Mouse (Mus musculus) liver, embryonic 11.5 days (tissue): ENCODE data around the gene Has1. TPM values are rescaled to one million over a fixed set of nuclear protein-coding genes. Genes with fewer than 3 reads are reported as not detected.
A peak's percentile ranks its signal among the peaks of the same experiment; 100 is the strongest.

Source experiments
- ATAC-seq: fragments of 200-750 bp; cut with Nextera tagmentation; replicated peaks from 2 replicates; pipeline ENCODE4 v1.8.0; 2017; ENCODE audit warnings: moderate number of reproducible peaks, mild to moderate bottlenecking, moderate TSS enrichment, moderate library complexity; ENCODE audit not compliant: low FRiP score
- DNase-seq: peaks from one replicate; pipeline ENCODE4 v3.0.0-alpha.2; 2017; ENCODE audit warnings: low spot score
- H3K27ac ChIP-seq: fragments of 300-500 bp; sonication (generic); 2 replicates; pipeline ENCODE4 v1.5.1; 2014; ENCODE audit warnings: mild to moderate bottlenecking, low read depth, low read length, control low read depth
- H3K27me3 ChIP-seq: fragments of 300-500 bp; sonication (generic); replicated peaks from 2 replicates; pipeline ENCODE4 v1.6.1; 2014; ENCODE audit warnings: low read length, mixed read lengths; ENCODE audit not compliant: control insufficient read depth, insufficient read depth
- H3K36me3 ChIP-seq: fragments of 300-500 bp; sonication (generic); 2 replicates; pipeline ENCODE4 v1.6.1; 2014; ENCODE audit warnings: mild to moderate bottlenecking, low read length, moderate library complexity, mixed read lengths; ENCODE audit not compliant: control insufficient read depth, insufficient read depth
- H3K4me1 ChIP-seq: fragments of 300-500 bp; sonication (generic); replicated peaks from 2 replicates; pipeline ENCODE4 v1.6.1; 2014; ENCODE audit warnings: low read length, mixed read lengths; ENCODE audit not compliant: control insufficient read depth, insufficient read depth
- H3K4me2 ChIP-seq: fragments of 300-500 bp; sonication (generic); 2 replicates; pipeline ENCODE4 v1.6.1; 2014; ENCODE audit warnings: mild to moderate bottlenecking, control low read depth, moderate library complexity
- H3K4me3 ChIP-seq: fragments of 300-500 bp; sonication (generic); 2 replicates; pipeline ENCODE4 v1.5.1; 2014; ENCODE audit warnings: low read depth, low read length, control low read depth
- H3K9ac ChIP-seq: fragments of 300-500 bp; sonication (generic); 2 replicates; pipeline ENCODE4 v1.6.1; 2014; ENCODE audit warnings: low read depth, low read length, control low read depth
- H3K9me3 ChIP-seq: fragments of 300-500 bp; sonication (generic); 2 replicates; pipeline ENCODE4 v1.6.1; 2016; ENCODE audit warnings: low read length, inconsistent platforms, mixed read lengths; ENCODE audit not compliant: control insufficient read depth
- WGBS: fragments of 180-500 bp; shearing (Covaris S2); extraction: QIAGEN DNeasy Blood & Tissue Kit; methylation state at CpG from one replicate; pipeline ENCODE4 v1.1.7; 2014; 5-methylcytosine and 5-hydroxymethylcytosine counted together
- microRNA counts: library from miRNA; unstranded; fragments of <30 nt; microRNA quantifications from one replicate; lab custom pipeline; 2015
- microRNA-seq: library from miRNA; unstranded; fragments of <30 nt; microRNA quantifications from one replicate; pipeline ENCODE4, GENCODE M21; 2017; ENCODE audit warnings: borderline number of aligned reads
- polyA plus RNA-seq: library from polyadenylated mRNA; unstranded; fragments of >200 nt; fragmentation: Nextera tagmentation; extraction: Ambion mirVana; gene quantifications from 2 replicates; pipeline ENCODE4 v1.2.1, GENCODE M21; 2014

The Has1 gene
- polyA plus RNA-seq, 1 experiment from 2014 or later = 0.58 TPM

GRCm38 (mm10) chr17:17826751-17827657 is 28.0 kb downstream of the Has1 start, which contains the start of gene Spaca6:
Spaca6 (plus strand) TSS chr17:17827158.
- Histone ChIP-seq H3K27me3 (peaks cover 7% of the 10 kb centered on the region; the same call in 1 of the 2 replicates), H3K27ac (peak within 1 kb of the TSS; percentile 90), H3K4me2 (peak within 1 kb of the TSS; percentile 73), H3K9ac (peak within 1 kb of the TSS; percentile 61), H3K9me3 (no peaks in the 10 kb centered on the region), H3K4me3 (peak within 1 kb of the TSS; percentile 67), H3K36me3 (0 out of 2 replicates have a peak, but pooled peaks cover 2% of the 10 kb centered on the region), H3K4me1 (peaks cover 4% of the 10 kb centered on the region)
- under 1% methylated on average over 36 of the region's 42 CpGs for whole genome bisulfite sequencing
- DNase-seq (peak; percentile 83), ATAC-seq (peak; percentile 70)

DNA sequence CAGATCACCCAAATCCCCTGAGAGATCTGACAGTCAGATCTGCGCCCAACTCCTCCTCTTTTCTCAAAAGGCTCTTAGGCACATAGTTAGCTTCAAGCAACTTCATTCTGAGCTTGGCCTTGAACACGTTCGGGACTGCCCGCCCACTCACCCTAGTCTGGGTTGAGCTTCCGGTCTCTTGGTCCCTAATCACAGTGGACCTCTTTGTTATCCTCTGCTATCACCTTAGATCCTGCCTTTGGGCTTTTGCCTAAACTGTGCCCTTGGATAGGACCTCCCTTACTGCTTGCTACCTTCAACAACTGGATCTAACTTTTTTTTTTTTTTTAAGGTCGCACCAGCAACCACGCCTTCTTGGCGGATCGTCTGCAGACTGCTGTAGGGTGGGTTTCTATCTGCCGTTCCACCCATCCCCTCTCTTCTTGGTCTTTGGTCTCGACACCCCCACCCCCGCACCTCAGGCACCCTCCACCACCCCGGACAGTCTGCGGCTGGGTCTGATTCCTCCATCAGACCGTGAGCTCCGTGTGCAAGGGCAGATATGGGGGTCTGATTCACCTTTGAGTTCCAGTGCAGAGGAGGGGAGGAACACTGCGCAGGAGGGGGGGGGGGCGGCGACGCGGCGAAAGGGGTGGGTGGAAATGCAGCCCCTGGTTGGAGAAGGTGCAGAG is 28.9 kb downstream of the Has1 start:
- Histone ChIP-seq H3K4me2 (peak overlapping the region; percentile 73), H3K4me1 (peaks cover 4% of the 10 kb centered on the region), H3K36me3 (no peaks in the 10 kb centered on the region), H3K27me3 (peaks cover 7% of the 10 kb centered on the region; the same call in 1 of the 2 replicates), H3K27ac (peak overlapping the region; percentile 90), H3K9me3 (no peaks in the 10 kb centered on the region), H3K4me3 (peak overlapping the region; percentile 67), H3K9ac (peak overlapping the region; percentile 61)
- DNase-seq (peak; percentile 47), ATAC-seq (peak; percentile 22)
- WGBS = 2% methylated on average over 19 of the region's 22 CpGs

GRCm38 (mm10) chr17:17823612-17824336 is 31.2 kb downstream of the Has1 start:
- Histone ChIP-seq H3K9me3 (no peaks in the 10 kb centered on the region), H3K27me3 (peaks cover 7% of the 10 kb centered on the region; the same call in 1 of the 2 replicates), H3K4me1 (no peaks in the 10 kb centered on the region), H3K27ac (no peak overlapping the region), H3K4me2 (no peak overlapping the region), H3K4me3 (no peak overlapping the region), H3K9ac (no peak overlapping the region), H3K36me3 (no peaks in the 10 kb centered on the region)
- 71% methylated on average over 6 of the region's 6 CpGs for WGBS
- DNase-seq (no peak), ATAC-seq (no peak)

GRCm38 (mm10) chr17:17795527-17795926 is 59.5 kb downstream of the Has1 start:
- H3K36me3 ChIP-seq = no peaks in the 10 kb centered on the region
- ATAC-seq = no peak
- WGBS = 32% methylated on average over 2 of the region's 2 CpGs

More at GRCm38 (mm10) chr17:17795527-17795926, 59.5 kb downstream of the Has1 start:
- Histone ChIP-seq H3K9ac (no peak overlapping the region), H3K27ac (no peak overlapping the region), H3K4me2 (no peak overlapping the region), H3K9me3 (no peaks in the 10 kb centered on the region), H3K27me3 (no peaks in the 10 kb centered on the region), H3K4me1 (no peaks in the 10 kb centered on the region), H3K4me3 (no peak overlapping the region)
- DNase-seq = no peak

MicroRNAs encoded within 50 kb of the gene (microRNA counts, 519-probe panel; counts per million panel counts)
- microRNA mmu-let-7e (lab: Ali Mortazavi, UCI) (6,782 counts per million, percentile 83 among the panel's probes with 10 or more counts), microRNA mmu-miR-125a-3p (lab: Ali Mortazavi, UCI) (5,051 counts per million, percentile 43 among the panel's probes with 10 or more counts), microRNA mmu-miR-125a-5p (lab: Ali Mortazavi, UCI) (7,595 counts per million, percentile 93 among the panel's probes with 10 or more counts), microRNA mmu-miR-99b (lab: Ali Mortazavi, UCI) (6,664 counts per million, percentile 82 among the panel's probes with 10 or more counts)

Small RNA genes within 50 kb of the gene (microRNA-seq; reads per million reads assigned to microRNA genes)
- gene Gm25927 = not detected
- 7,630 reads per million, percentile 92 among the genes with 10 or more reads in this experiment for gene Mir125a
- gene Mir99b = 19,800 reads per million, percentile 97 among the genes with 10 or more reads in this experiment
- gene Mirlet7e = not detected

Other genes starting within 250 kb of the Has1 start
- 6.6 and 6.8 TPM in 2 replicates for gene Lnpep, start 230.2 kb downstream of the Has1 start, polyA plus RNA-seq
- not detected in 2 replicates for gene Vmn2r90, start 151.5 kb downstream of the Has1 start, polyA plus RNA-seq
- 11.2 and 16.4 TPM in 2 replicates for gene Spaca6, start 28.0 kb downstream of the Has1 start, polyA plus RNA-seq
- 0.37 TPM in 1 of 2 replicates, not detected in the other for gene Fpr1, start 28.7 kb upstream of the Has1 start, polyA plus RNA-seq
- 0.21 TPM in 1 of 2 replicates, not detected in the other for gene Fpr2, start 32.6 kb upstream of the Has1 start, polyA plus RNA-seq
- gene Fpr3, start 32.6 kb upstream of the Has1 start, polyA plus RNA-seq = not detected in 2 replicates
- gene Fpr-rs4, start 166.5 kb upstream of the Has1 start, polyA plus RNA-seq = not detected in 2 replicates
- not detected in 2 replicates for gene Vmn2r124, start 194.2 kb upstream of the Has1 start, polyA plus RNA-seq
- gene Vmn2r91, start 229.8 kb upstream of the Has1 start, polyA plus RNA-seq = not detected in 2 replicates